15 mouse cellular contexts compared by ENCODE assay signal in genomic region chr15:80577166-80577960, GRCm38 (mm10). TPM values are rescaled to one million over a fixed set of nuclear protein-coding genes. Genes with fewer than 3 reads are reported as not detected.
DNase-seq lines count a peak whose midpoint lies in the region; ATAC-seq and TF ChIP-seq lines count a peak whose summit lies in the region.
"Had no signal": no experiment of that assay in that cellular context is flagged by ENCODE, and none has a peak within 500 bp of the region (broad histone marks: within the 10 kb centered on the region; RNA-seq: fewer than 3 reads in every experiment).

No protein-coding gene starts in this region.

- H3K27me3 ChIP-seq in heart, embryonic 16.5 days (ENCODE audit: control insufficient read depth, insufficient read depth, low read length) = peaks cover 20% of the 10 kb centered on the region
- no peaks in the 10 kb centered on the region; the same call in 1 of the 2 replicates for H3K27me3 ChIP-seq in heart, adult 2 months (ENCODE audit: control insufficient read depth, insufficient read depth, low read length)
- H3K27me3 ChIP-seq in hindbrain, embryonic 11.5 days (ENCODE audit: control insufficient read depth, insufficient read depth, low read length) = no peaks in the 10 kb centered on the region
- no peaks in the 10 kb centered on the region for H3K27me3 ChIP-seq in midbrain, embryonic 16.5 days (ENCODE audit: control insufficient read depth, insufficient read depth, low read depth, low read length)

- H3K27ac ChIP-seq in heart, embryonic 16.5 days (ENCODE audit: low read length) = no peak overlapping the region
- no peak overlapping the region for H3K27ac ChIP-seq in heart, adult 2 months
- H3K27ac ChIP-seq in hindbrain, embryonic 11.5 days (ENCODE audit: low read depth, low read length) = no peak overlapping the region
- H3K27ac ChIP-seq in midbrain, embryonic 16.5 days (ENCODE audit: low read length) = no peak overlapping the region
- H3K27ac ChIP-seq: kidney, postnatal 0 days; stomach, embryonic 15.5 days had no signal

- TF ChIP-seq EP300 in heart, adult 2 months (IDR thresholded peaks at IDR 0.05; ENCODE audit: insufficient read depth, low read depth, low read length) = no peak

- H3K4me2 ChIP-seq in heart, embryonic 16.5 days (ENCODE audit: low read depth, low read length) = peak overlapping the region; percentile 28; the same call in 1 of the 2 replicates
- H3K4me2 ChIP-seq in hindbrain, embryonic 11.5 days (replicated peaks; ENCODE audit: low read depth, low read length) = peak overlapping the region; percentile 22; the same call in 1 of the 2 replicates
- H3K4me2 ChIP-seq in midbrain, embryonic 16.5 days (ENCODE audit: low read length) = peak overlapping the region; percentile 16
- H3K4me2 ChIP-seq: stomach, embryonic 15.5 days had no signal

- no peaks in the 10 kb centered on the region for H3K9me3 ChIP-seq in heart, embryonic 16.5 days (replicated peaks; ENCODE audit: control insufficient read depth, low read length)
- no peaks in the 10 kb centered on the region for H3K9me3 ChIP-seq in hindbrain, embryonic 11.5 days (ENCODE audit: control insufficient read depth, low read length)
- H3K9me3 ChIP-seq in midbrain, embryonic 16.5 days (replicated peaks; ENCODE audit: control insufficient read depth, low read length, poor library complexity, severe bottlenecking) = no peaks in the 10 kb centered on the region
- H3K9me3 ChIP-seq: stomach, embryonic 15.5 days had no signal

- peaks cover 4% of the 10 kb centered on the region; the same call in 1 of the 2 replicates for H3K4me1 ChIP-seq in heart, embryonic 16.5 days (ENCODE audit: control insufficient read depth, insufficient read depth, low read length)
- H3K4me1 ChIP-seq in heart, adult 2 months (ENCODE audit: control insufficient read depth, insufficient read depth, low read length) = no peaks in the 10 kb centered on the region
- H3K4me1 ChIP-seq in hindbrain, embryonic 11.5 days (replicated peaks; ENCODE audit: control insufficient read depth, insufficient read depth, low read length) = no peaks in the 10 kb centered on the region
- peaks cover 17% of the 10 kb centered on the region for H3K4me1 ChIP-seq in midbrain, embryonic 16.5 days (ENCODE audit: control insufficient read depth, insufficient read depth, low read length)
- H3K4me1 ChIP-seq: stomach, embryonic 15.5 days had no signal

- H3K4me3 ChIP-seq in heart, embryonic 16.5 days (ENCODE audit: low read length) = no peak overlapping the region
- H3K4me3 ChIP-seq in heart, adult 2 months = no peak overlapping the region
- no peak overlapping the region for H3K4me3 ChIP-seq in hindbrain, embryonic 11.5 days (ENCODE audit: low read depth, low read length)
- no peak overlapping the region for H3K4me3 ChIP-seq in midbrain, embryonic 16.5 days (ENCODE audit: low read depth, low read length)
- H3K4me3 ChIP-seq: stomach, embryonic 15.5 days had no signal

- DNase-seq in heart, adult 2 months = no peak
- DNase-seq in brain, adult 2 months (ENCODE audit: low read depth, low spot score) = peak; percentile 24
- DNase-seq in hindbrain, embryonic 11.5 days (ENCODE audit: low spot score) = peak; percentile 26
- no peak for DNase-seq in layer of hippocampus, postnatal 25 days (ENCODE audit: extremely low spot score in 1 of 2, low spot score in 1 of 2)
- DNase-seq in frontal cortex, postnatal 36 days (ENCODE audit: low spot score in 2 of 2) = no peak
- no peak for DNase-seq in adrenal gland, postnatal 25 days
- DNase-seq: layer of hippocampus, postnatal 36 days; lung, postnatal 10 days; right cerebral cortex, postnatal 14 days had no signal

- no peaks in the 10 kb centered on the region for H3K36me3 ChIP-seq in heart, embryonic 16.5 days (ENCODE audit: control insufficient read depth, insufficient read depth)
- no peaks in the 10 kb centered on the region for H3K36me3 ChIP-seq in heart, adult 2 months (ENCODE audit: control insufficient read depth, insufficient read depth, low read length)
- no peaks in the 10 kb centered on the region for H3K36me3 ChIP-seq in hindbrain, embryonic 11.5 days (ENCODE audit: control insufficient read depth, insufficient read depth, low read length)
- H3K36me3 ChIP-seq in midbrain, embryonic 16.5 days (ENCODE audit: control insufficient read depth, insufficient read depth, low read length) = no peaks in the 10 kb centered on the region
- H3K36me3 ChIP-seq: stomach, embryonic 15.5 days had no signal

- intact Hi-C loops in heart, adult 2 months (cut with DNase I) = no loop called here

- H3K79me2 ChIP-seq in heart, adult 2 months (replicated peaks; ENCODE audit: control insufficient read depth, insufficient read depth, low read length) = no peaks in the 10 kb centered on the region

- 18% methylated on average over 22 of the region's 22 CpGs for WGBS in heart, embryonic 16.5 days
- 18% methylated on average over 22 of the region's 22 CpGs for WGBS in heart, adult 2 months
- WGBS in hindbrain, embryonic 11.5 days = 12% methylated on average over 22 of the region's 22 CpGs
- 10% methylated on average over 22 of the region's 22 CpGs for WGBS in midbrain, embryonic 16.5 days

- TF ChIP-seq POLR2A in heart, adult 2 months (IDR thresholded peaks at IDR 0.05; ENCODE audit: insufficient read depth, low read depth, low read length) = no peak

- TF ChIP-seq CTCF in heart, adult 2 months (IDR thresholded peaks at IDR 0.05) = no peak

- no peak overlapping the region for H3K9ac ChIP-seq in heart, embryonic 16.5 days (ENCODE audit: low read length)
- no peak overlapping the region for H3K9ac ChIP-seq in heart, adult 2 months (ENCODE audit: low read depth, low read length)
- H3K9ac ChIP-seq in hindbrain, embryonic 11.5 days (ENCODE audit: low read depth, low read length) = no peak overlapping the region
- H3K9ac ChIP-seq in midbrain, embryonic 16.5 days (ENCODE audit: low read depth, low read length) = no peak overlapping the region
- H3K9ac ChIP-seq: stomach, embryonic 15.5 days had no signal

- no peak for ATAC-seq in heart, embryonic 16.5 days (replicated peaks; ENCODE audit: extremely low read depth, insufficient read depth, low FRiP score)
- ATAC-seq in hindbrain, embryonic 11.5 days (ENCODE audit: low FRiP score) = no peak
- 0 out of 2 replicates have a peak, but pooled peaks have one; percentile 32 for ATAC-seq in midbrain, embryonic 16.5 days

RNA-seq across cellular contexts. Expression of gene Grap2, which starts 5.0 kb away (rescaled TPM):
- polyA plus RNA-seq in heart, embryonic 16.5 days (2015; fragmentation: Nextera tagmentation; extraction: Ambion mirVana) = 3.0 and 4.9 TPM in 2 replicates
- total RNA-seq in heart, adult 2 months (2021) = 1 to 10 TPM in 1 of 2 experiments, under 1 TPM in 1; 0.47 to 1.6 TPM
- polyA plus RNA-seq in heart, adult 2 months (2012; rRNA removed) = 0.64 and 1.3 TPM in 2 replicates
- polyA plus RNA-seq in hindbrain, embryonic 11.5 days (2014; fragmentation: Nextera tagmentation; extraction: Ambion mirVana) = 3.0 and 3.9 TPM in 2 replicates
- polyA plus RNA-seq in midbrain, embryonic 16.5 days (2015; fragmentation: Nextera tagmentation; extraction: Ambion mirVana) = 0.16 and 0.23 TPM in 2 replicates
- under 1 TPM; 0.28 to 0.74 TPM for total RNA-seq in layer of hippocampus, postnatal 25 days (2021)
- 0.38 and 0.49 TPM in 2 replicates for total RNA-seq in adrenal gland, postnatal 25 days (2021)

RNA-seq across cellular contexts. Expression of gene Enthd1, which starts 12.4 kb away (rescaled TPM):
- polyA plus RNA-seq in heart, embryonic 16.5 days (2015; fragmentation: Nextera tagmentation; extraction: Ambion mirVana) = not detected in 2 replicates
- not detected for total RNA-seq in heart, adult 2 months (2021)
- not detected in 2 replicates for polyA plus RNA-seq in heart, adult 2 months (2012; rRNA removed)
- polyA plus RNA-seq in hindbrain, embryonic 11.5 days (2014; fragmentation: Nextera tagmentation; extraction: Ambion mirVana) = not detected in 2 replicates
- not detected in 2 replicates for polyA plus RNA-seq in midbrain, embryonic 16.5 days (2015; fragmentation: Nextera tagmentation; extraction: Ambion mirVana)
- total RNA-seq in layer of hippocampus, postnatal 25 days (2021) = not detected
- total RNA-seq in adrenal gland, postnatal 25 days (2021) = not detected in 2 replicates
- total RNA-seq: adrenal gland, adult 18-20 months; layer of hippocampus, postnatal 36 days; MEL had no signal
- polyA plus RNA-seq: kidney, postnatal 0 days; stomach, embryonic 15.5 days had no signal

Comparison
In these comparisons a context has a peak if more than half of its experiments do, and no peak if none do; other contexts are left out.
1. DNase-seq: peak in brain, adult 2 months (single experiment) and hindbrain, embryonic 11.5 days (single experiment); none in heart, adult 2 months (0 of 2), layer of hippocampus, postnatal 25 days (0 of 2), frontal cortex, postnatal 36 days (0 of 2) and adrenal gland, postnatal 25 days (single experiment).
2. Peak in every context shown above with its lines, with median percentiles within 50 percentile points of each other: H3K4me2 ChIP-seq.